Mouse (Mus musculus) ES-Bruce4 (cell line): ENCODE data around the gene Nat9.

Experiments used
- CTCF ChIP-seq: IDR thresholded peaks from one replicate; pipeline ENCODE4 v1.8.1; 2011; ENCODE audit warnings: low read depth, low read length
- EP300 ChIP-seq: IDR thresholded peaks from 2 replicates; pipeline ENCODE4 v1.6.1; 2011; ENCODE audit warnings: low read depth, low read length; ENCODE audit not compliant: insufficient read depth
- POLR2A ChIP-seq: IDR thresholded peaks from one replicate; pipeline ENCODE4 v1.8.1; 2011; ENCODE audit warnings: low read length; ENCODE audit not compliant: insufficient read depth

DNA sequence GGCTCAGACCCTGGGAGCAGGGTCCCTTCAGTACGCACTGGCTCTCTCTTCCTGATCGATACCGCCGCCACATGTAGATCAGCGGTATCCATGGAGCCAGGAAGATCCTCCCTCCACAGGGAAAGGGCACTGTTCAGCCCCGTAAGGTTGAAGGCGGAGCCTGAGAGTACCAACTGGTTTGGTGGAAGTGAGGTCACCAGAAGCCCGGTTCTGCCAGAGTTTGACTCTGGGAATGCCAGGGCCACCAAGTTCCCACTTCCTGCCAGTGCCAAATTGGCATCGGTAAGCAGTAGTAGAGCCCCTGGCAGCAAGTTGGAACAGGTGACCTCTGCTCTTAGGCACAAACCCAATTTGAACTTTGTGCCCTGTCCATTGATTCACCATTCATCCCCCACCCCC lies 22.7 kb downstream of the Nat9 start:
- TF ChIP-seq CTCF (no peak), POLR2A (no peak), EP300 (no peak)
